Mouse (Mus musculus): Measurements from ENCODE around the gene Mcpt2.

GRCm38 (mm10) chr14:56013924-56014323 lies 27.9 kb upstream of the Mcpt2 start:
- no peak for TF ChIP-seq CTCF (IDR thresholded peaks at IDR 0.05; ENCODE audit: extremely low read depth, insufficient read depth, low read length)
- no peak for TF ChIP-seq POLR2A (IDR thresholded peaks at IDR 0.05; ENCODE audit: extremely low read depth, insufficient read depth, low read length)
